Mouse (Mus musculus) heart, adult 2 months (tissue): ENCODE data around the gene Uchl3. TPM values are rescaled to one million over a fixed set of nuclear protein-coding genes. Genes with fewer than 3 reads are reported as not detected.

ENCODE experiments used
- DNase-seq, 2 experiments: peaks; one replicate each; pipeline ENCODE4 v3.0.0; 2021
- H3K27ac ChIP-seq: fragments of 200-600 bp; 2 replicates; pipeline ENCODE4 v1.8.1; 2022
- H3K27me3 ChIP-seq: fragments of 200-500 bp; 2 replicates; pipeline ENCODE4 v1.6.1; 2012; ENCODE audit warnings: mild to moderate bottlenecking, low read length, inconsistent platforms, mixed read lengths; ENCODE audit not compliant: control insufficient read depth, insufficient read depth
- H3K36me3 ChIP-seq: fragments of 200-500 bp; 2 replicates; pipeline ENCODE4 v1.6.1; 2012; ENCODE audit warnings: low read length, inconsistent platforms; ENCODE audit not compliant: control insufficient read depth, insufficient read depth
- H3K4me1 ChIP-seq: fragments of 200-500 bp; 2 replicates; pipeline ENCODE4 v1.6.1; 2011; ENCODE audit warnings: low read length; ENCODE audit not compliant: control insufficient read depth, insufficient read depth
- H3K4me3 ChIP-seq: fragments of 200-600 bp; 2 replicates; pipeline ENCODE4 v1.8.1; 2022
- H3K79me2 ChIP-seq: fragments of 200-500 bp; replicated peaks from 2 replicates; pipeline ENCODE4 v1.6.1; 2012; ENCODE audit warnings: mild to moderate bottlenecking, inconsistent platforms, low read length, moderate library complexity, mixed read lengths; ENCODE audit not compliant: control insufficient read depth, insufficient read depth
- H3K9ac ChIP-seq: fragments of 200-500 bp; 2 replicates; pipeline ENCODE4 v1.6.1; 2012; ENCODE audit warnings: low read depth, mild to moderate bottlenecking, control low read depth, inconsistent platforms, low read length, mixed read lengths
- CTCF ChIP-seq: fragments of 200-600 bp; IDR thresholded peaks from 2 replicates; pipeline ENCODE4 v1.8.1; 2022; ENCODE audit warnings: antibody characterized with exemption, mild to moderate bottlenecking, moderate library complexity
- EP300 ChIP-seq: fragments of 200-500 bp; IDR thresholded peaks from 2 replicates; pipeline ENCODE4 v1.6.1; 2011; ENCODE audit warnings: low read depth, low read length, control low read depth; ENCODE audit not compliant: insufficient read depth
- POLR2A ChIP-seq: fragments of 200-500 bp; IDR thresholded peaks from 2 replicates; pipeline ENCODE4 v1.6.1; 2011; ENCODE audit warnings: mild to moderate bottlenecking, low read depth, low read length, control low read depth; ENCODE audit not compliant: insufficient read depth
- WGBS: fragments of 180-500 bp; shearing (Covaris S2); methylation state at CpG from one replicate; pipeline ENCODE4 v1.1.7; 2018; 5-methylcytosine and 5-hydroxymethylcytosine counted together
- intact Hi-C: fragments of 180-260 bp; cut with DNase I; formaldehyde crosslinking; loops from one replicate; pipeline ENCODE4 v1.15.1; 2025
- polyA plus RNA-seq: library from polyadenylated mRNA; depleted of rRNA; stranded (reverse); fragments of >200 nt; gene quantifications from 2 replicates; pipeline ENCODE4 v1.2.3, GENCODE M21; 2012
- total RNA-seq, 2 experiments: library from RNA; stranded (reverse); gene quantifications; 2 replicates each; pipeline ENCODE4 v1.2.3; 2021

Gene Uchl3
- total and polyA plus RNA-seq, 3 experiments = 18.5 to 35.0 (median 29.9) TPM

- intact Hi-C loops = loop anchor here (1.0 kb wide), 1 partner anchor 42 kb away; the partner anchor contains the start of genes Gm9922 and Lmo7
- Histone ChIP-seq H3K27ac (no peak overlapping the region), H3K4me3 (no peak overlapping the region), H3K27me3 (no peaks in the 10 kb centered on the region), H3K4me1 (no peaks in the 10 kb centered on the region), H3K36me3 (no peaks in the 10 kb centered on the region), H3K79me2 (no peaks in the 10 kb centered on the region), H3K9ac (no peak overlapping the region)
- no peak for DNase-seq
- no peak for TF ChIP-seq EP300
- TF ChIP-seq CTCF = no peak
- no peak for TF ChIP-seq POLR2A
- WGBS = 96% methylated on average over 6 of the region's 6 CpGs
Observed at GRCm38 (mm10) chr14:101687696-101688095, 33.9 kb downstream of the Uchl3 start.

- H3K4me3 ChIP-seq = no peak overlapping the region
- TF ChIP-seq EP300 (peak; percentile 58; the same call in 1 of the 2 replicates), POLR2A (no peak)
- peak in 1 of 2 experiments; percentile 16 for DNase-seq
- H3K36me3 ChIP-seq = no peaks in the 10 kb centered on the region
- no peaks in the 10 kb centered on the region for H3K79me2 ChIP-seq
- WGBS = 39% methylated on average over 2 of the region's 2 CpGs
- no peak overlapping the region for H3K9ac ChIP-seq
- H3K27ac ChIP-seq = no peak overlapping the region
- no peaks in the 10 kb centered on the region for H3K27me3 ChIP-seq
- H3K4me1 ChIP-seq = no peaks in the 10 kb centered on the region
- intact Hi-C loops = loop anchor here (1.0 kb wide), 1 partner anchor 41 kb away; the partner anchor contains the start of genes Gm9922 and Lmo7
Observed at GRCm38 (mm10) chr14:101688406-101688805, 34.6 kb downstream of the Uchl3 start.

- Histone ChIP-seq H3K4me1 (no peaks in the 10 kb centered on the region), H3K36me3 (no peaks in the 10 kb centered on the region), H3K4me3 (no peak overlapping the region), H3K27ac (no peak overlapping the region), H3K27me3 (no peaks in the 10 kb centered on the region), H3K9ac (no peak overlapping the region), H3K79me2 (no peaks in the 10 kb centered on the region)
- TF ChIP-seq POLR2A (no peak), CTCF (no peak), EP300 (no peak)
- WGBS = 60% methylated on average over 4 of the region's 4 CpGs
- DNase-seq = no peak
- intact Hi-C loops = no loop called here
Observed at GRCm38 (mm10) chr14:101704479-101704878, 50.7 kb downstream of the Uchl3 start.

GRCm38 (mm10) chr14:101707088-101707487 lies 53.3 kb downstream of the Uchl3 start:
- Histone ChIP-seq H3K79me2 (no peaks in the 10 kb centered on the region), H3K4me3 (no peak overlapping the region), H3K36me3 (no peaks in the 10 kb centered on the region), H3K27ac (no peak overlapping the region), H3K4me1 (no peaks in the 10 kb centered on the region), H3K27me3 (no peaks in the 10 kb centered on the region), H3K9ac (no peak overlapping the region)
- DNase-seq = no peak
- 76% methylated on average over 5 of the region's 5 CpGs for WGBS
- intact Hi-C loops = no loop called here
- TF ChIP-seq EP300 (no peak), POLR2A (no peak), CTCF (no peak)

GRCm38 (mm10) chr14:101714414-101714813 lies 60.6 kb downstream of the Uchl3 start:
- TF ChIP-seq POLR2A (no peak), EP300 (no peak), CTCF (no peak)
- Histone ChIP-seq H3K79me2 (no peaks in the 10 kb centered on the region), H3K4me3 (no peak overlapping the region), H3K4me1 (no peaks in the 10 kb centered on the region), H3K27ac (no peak overlapping the region), H3K9ac (no peak overlapping the region), H3K36me3 (no peaks in the 10 kb centered on the region), H3K27me3 (no peaks in the 10 kb centered on the region)
- DNase-seq = no peak
- intact Hi-C loops = no loop called here
- 84% methylated on average over 2 of the region's 2 CpGs for WGBS

GRCm38 (mm10) chr14:101729237-101729971 lies 75.6 kb downstream of the Uchl3 start, which contains the start of the genes Gm9922 and Lmo7:
Gm9922 (minus strand) TSS chr14:101729814.
Lmo7 (plus strand) TSS chr14:101729957.
- under 1% methylated on average over 51 of the region's 51 CpGs for WGBS
- Histone ChIP-seq H3K9ac (peak within 1 kb of the TSS; percentile 82), H3K27ac (peak within 1 kb of the TSS; percentile 69), H3K4me1 (no peaks in the 10 kb centered on the region), H3K27me3 (no peaks in the 10 kb centered on the region), H3K4me3 (peak within 1 kb of the TSS; percentile 55), H3K36me3 (no peaks in the 10 kb centered on the region), H3K79me2 (no peaks in the 10 kb centered on the region)
- intact Hi-C loops = loop anchor here (1.0 to 5.0 kb wide), 4 partner anchors 41 to 138 kb away; partner anchors contain the start of gene Tbc1d4
- peak; percentile 85 to 87 for DNase-seq
- TF ChIP-seq CTCF (peak; percentile 46), POLR2A (peak; percentile 77), EP300 (peak; percentile 66; the same call in 1 of the 2 replicates)
